Mouse (Mus musculus) hindbrain, embryonic 15.5 days (tissue): Measurements from ENCODE around the gene Bcl2l10. TPM values are rescaled to one million over a fixed set of nuclear protein-coding genes. Genes with fewer than 3 reads are reported as not detected.

Experiments used
- ATAC-seq: fragments of 200-750 bp; cut with Nextera tagmentation; 2 replicates; pipeline ENCODE4 v1.8.0; 2017; ENCODE audit warnings: low read depth, moderate number of reproducible peaks, moderate TSS enrichment; ENCODE audit not compliant: low FRiP score
- H3K27ac ChIP-seq: fragments of 300-500 bp; sonication (generic); replicated peaks from 2 replicates; pipeline ENCODE4 v1.5.1; 2015; ENCODE audit warnings: mild to moderate bottlenecking, inconsistent platforms
- H3K27me3 ChIP-seq: fragments of 300-500 bp; sonication (generic); 2 replicates; pipeline ENCODE4 v1.6.1; 2015; ENCODE audit warnings: control low read depth, inconsistent platforms
- H3K36me3 ChIP-seq: fragments of 300-500 bp; sonication (generic); 2 replicates; pipeline ENCODE4 v1.6.1; 2015; ENCODE audit warnings: control low read depth, inconsistent platforms
- H3K4me1 ChIP-seq: fragments of 300-500 bp; sonication (generic); replicated peaks from 2 replicates; pipeline ENCODE4 v1.6.1; 2015; ENCODE audit warnings: control low read depth, inconsistent platforms
- H3K4me2 ChIP-seq: fragments of 300-500 bp; sonication (generic); 2 replicates; pipeline ENCODE4 v1.6.1; 2015; ENCODE audit warnings: moderate library complexity, mild to moderate bottlenecking, inconsistent platforms
- H3K4me3 ChIP-seq: fragments of 300-500 bp; sonication (generic); 2 replicates; pipeline ENCODE4 v1.5.1; 2015; ENCODE audit warnings: mild to moderate bottlenecking, inconsistent platforms
- H3K9ac ChIP-seq: fragments of 300-500 bp; sonication (generic); 2 replicates; pipeline ENCODE4 v1.6.1; 2015; ENCODE audit warnings: inconsistent platforms
- H3K9me3 ChIP-seq: fragments of 300-500 bp; sonication (generic); 2 replicates; pipeline ENCODE4 v1.6.1; 2016; ENCODE audit warnings: control low read depth, inconsistent platforms
- WGBS: fragments of 180-500 bp; shearing (Covaris S2); methylation state at CpG from one replicate; pipeline ENCODE4 v1.1.7; 2015; 5-methylcytosine and 5-hydroxymethylcytosine counted together
- polyA plus RNA-seq: library from polyadenylated mRNA; unstranded; fragments of >200 nt; fragmentation: Nextera tagmentation; extraction: Ambion mirVana; gene quantifications from 2 replicates; pipeline ENCODE4 v1.2.1, GENCODE M21; 2015

The Bcl2l10 gene
- polyA plus RNA-seq, 1 experiment from 2014 or later, result not detected

- Histone ChIP-seq H3K4me1 (no peaks in the 10 kb centered on the region), H3K36me3 (no peaks in the 10 kb centered on the region), H3K27ac (no peak overlapping the region), H3K9ac (no peak overlapping the region), H3K9me3 (no peaks in the 10 kb centered on the region), H3K4me2 (no peak overlapping the region), H3K27me3 (no peaks in the 10 kb centered on the region), H3K4me3 (no peak overlapping the region)
- no peak for ATAC-seq
- 83% methylated on average over 2 of the region's 2 CpGs for WGBS
These were observed 31.2 kb downstream of the Bcl2l10 start for GRCm38 (mm10) chr9:75378774-75379173.

DNA sequence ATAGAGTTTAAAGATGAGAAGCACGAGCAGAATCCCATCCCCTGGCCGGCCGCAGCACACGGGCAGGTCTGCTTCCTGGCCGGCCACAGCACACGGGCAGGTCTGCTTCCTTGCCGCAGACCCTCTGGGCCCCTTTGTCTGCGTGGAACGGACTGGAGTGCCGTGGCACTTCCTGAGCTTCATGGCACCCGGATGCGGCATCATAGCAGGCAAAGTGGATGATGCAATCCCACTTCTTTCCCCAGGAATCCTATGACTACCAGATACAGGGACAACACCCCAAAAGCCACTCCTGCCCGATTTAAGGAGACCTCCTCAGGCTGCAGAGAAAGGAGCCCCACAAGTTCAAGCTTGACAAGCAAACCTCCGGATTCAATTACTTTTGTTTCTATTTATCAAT is 35.3 kb downstream of the Bcl2l10 start:
- 95% methylated on average over 14 of the region's 14 CpGs for WGBS
- ATAC-seq, result no peak
- no peak overlapping the region for H3K4me3 ChIP-seq

GRCm38 (mm10) chr9:75383785-75384184 is 36.2 kb downstream of the Bcl2l10 start:
- H3K36me3 ChIP-seq, result peaks cover 25% of the 10 kb centered on the region
- no peak overlapping the region for H3K9ac ChIP-seq
- H3K4me2 ChIP-seq, result no peak overlapping the region
- no peaks in the 10 kb centered on the region for H3K9me3 ChIP-seq
- WGBS, result 85% methylated on average over 9 of the region's 9 CpGs
- no peaks in the 10 kb centered on the region for H3K4me1 ChIP-seq
- no peak overlapping the region for H3K4me3 ChIP-seq
- no peaks in the 10 kb centered on the region for H3K27me3 ChIP-seq
- ATAC-seq, result no peak
- H3K27ac ChIP-seq, result no peak overlapping the region

More for the DNA sequence above, 35.3 kb downstream of the Bcl2l10 start:
- no peaks in the 10 kb centered on the region for H3K27me3 ChIP-seq
- no peak overlapping the region for H3K27ac ChIP-seq
- no peaks in the 10 kb centered on the region for H3K4me1 ChIP-seq
- H3K9me3 ChIP-seq, result no peaks in the 10 kb centered on the region
- H3K9ac ChIP-seq, result no peak overlapping the region
- H3K4me2 ChIP-seq, result no peak overlapping the region
- H3K36me3 ChIP-seq, result peaks cover 19% of the 10 kb centered on the region

- Histone ChIP-seq H3K27ac (no peak overlapping the region), H3K9ac (no peak overlapping the region), H3K27me3 (no peaks in the 10 kb centered on the region), H3K4me3 (no peak overlapping the region), H3K4me2 (no peak overlapping the region), H3K9me3 (no peaks in the 10 kb centered on the region), H3K36me3 (peaks cover 31% of the 10 kb centered on the region), H3K4me1 (no peaks in the 10 kb centered on the region)
- no peak for ATAC-seq
- 84% methylated on average over 3 of the region's 3 CpGs for WGBS
These were observed 36.9 kb downstream of the Bcl2l10 start for GRCm38 (mm10) chr9:75384337-75384962.

DNA sequence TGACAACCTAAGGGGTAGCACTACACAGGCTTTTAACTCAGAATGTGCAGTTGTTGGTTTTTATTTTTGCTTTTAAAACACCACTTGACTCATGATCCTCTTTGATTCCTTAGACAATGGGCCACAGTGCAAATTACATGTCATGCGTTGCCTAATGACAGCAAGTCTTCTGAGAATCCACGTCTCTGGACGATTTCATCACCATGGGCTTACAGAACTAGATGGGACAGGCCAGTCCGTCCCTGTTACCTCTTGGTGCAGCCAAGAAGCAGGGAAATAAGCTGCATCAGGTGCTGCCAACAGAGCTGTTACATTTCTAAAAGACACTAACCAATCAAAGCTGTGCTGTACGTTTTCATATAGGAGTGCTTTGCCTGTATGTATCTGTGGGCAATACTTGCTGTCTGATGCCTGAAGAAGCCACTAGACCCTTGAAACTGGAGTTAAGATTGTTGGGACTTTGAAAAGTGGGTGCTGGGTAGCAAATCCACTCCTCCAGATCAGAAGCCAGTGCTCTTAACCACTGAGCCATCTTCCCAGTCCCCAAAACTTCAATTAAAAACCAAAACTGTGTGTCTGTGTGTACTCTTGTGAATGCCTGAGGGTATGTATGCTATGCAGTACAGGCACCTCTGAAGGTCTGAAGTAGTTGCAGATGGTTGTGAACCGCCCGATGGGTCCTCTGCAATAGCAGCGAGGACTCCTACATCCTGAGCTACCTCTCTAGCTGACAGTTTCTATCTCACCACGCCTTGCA is 37.8 kb downstream of the Bcl2l10 start:
- ATAC-seq, result no peak
- Histone ChIP-seq H3K4me1 (no peaks in the 10 kb centered on the region), H3K4me2 (no peak overlapping the region), H3K9me3 (no peaks in the 10 kb centered on the region), H3K27ac (no peak overlapping the region), H3K9ac (no peak overlapping the region), H3K36me3 (peaks cover 38% of the 10 kb centered on the region), H3K27me3 (no peaks in the 10 kb centered on the region), H3K4me3 (no peak overlapping the region)
- 81% methylated on average over 9 of the region's 9 CpGs for WGBS

DNA sequence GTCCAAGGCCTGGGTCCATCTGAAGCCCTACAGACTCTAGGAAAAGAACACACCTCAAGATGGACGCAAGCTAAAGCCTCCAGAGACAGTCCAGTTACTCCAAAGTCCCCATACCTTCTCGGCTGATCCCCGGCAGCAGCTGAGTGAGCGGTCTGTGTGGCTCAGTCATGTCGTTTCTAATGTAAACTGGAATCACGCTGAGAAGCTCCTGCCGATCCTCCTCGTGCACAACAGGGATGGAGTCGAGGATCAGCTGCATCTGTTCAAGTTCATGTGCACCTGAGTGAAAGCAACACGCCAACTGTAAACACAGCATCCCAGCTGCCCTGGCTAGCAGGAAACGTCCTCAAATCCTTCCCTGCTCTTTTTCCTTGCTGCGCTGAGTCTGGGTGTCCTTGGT is 45.7 kb downstream of the Bcl2l10 start:
- Histone ChIP-seq H3K4me1 (no peaks in the 10 kb centered on the region), H3K27ac (no peak overlapping the region), H3K4me3 (no peak overlapping the region), H3K36me3 (peaks cover 74% of the 10 kb centered on the region), H3K9ac (no peak overlapping the region), H3K9me3 (no peaks in the 10 kb centered on the region), H3K27me3 (no peaks in the 10 kb centered on the region), H3K4me2 (no peak overlapping the region)
- no peak for ATAC-seq
- 77% methylated on average over 12 of the region's 12 CpGs for WGBS

- Histone ChIP-seq H3K9ac (no peak overlapping the region), H3K4me2 (no peak overlapping the region), H3K27me3 (no peaks in the 10 kb centered on the region), H3K4me3 (no peak overlapping the region), H3K9me3 (no peaks in the 10 kb centered on the region), H3K36me3 (peaks cover 51% of the 10 kb centered on the region), H3K4me1 (0 out of 2 replicates have a peak, but pooled peaks cover 3% of the 10 kb centered on the region), H3K27ac (no peak overlapping the region)
- 91% methylated on average over 6 of the region's 6 CpGs for WGBS
- ATAC-seq, result no peak
These were observed 48.4 kb downstream of the Bcl2l10 start for GRCm38 (mm10) chr9:75395971-75396370.

- H3K9ac ChIP-seq, result no peak overlapping the region
- no peak overlapping the region for H3K4me2 ChIP-seq
- no peaks in the 10 kb centered on the region for H3K9me3 ChIP-seq
- H3K27me3 ChIP-seq, result no peaks in the 10 kb centered on the region
- H3K36me3 ChIP-seq, result peaks cover 26% of the 10 kb centered on the region
- no peak overlapping the region for H3K27ac ChIP-seq
- 93% methylated on average over 4 of the region's 4 CpGs for WGBS
- H3K4me1 ChIP-seq, result peaks cover 21% of the 10 kb centered on the region
- no peak; the same call in 1 of the 2 replicates for ATAC-seq
- no peak overlapping the region for H3K4me3 ChIP-seq
These were observed 51.5 kb downstream of the Bcl2l10 start for GRCm38 (mm10) chr9:75399069-75399468.

DNA sequence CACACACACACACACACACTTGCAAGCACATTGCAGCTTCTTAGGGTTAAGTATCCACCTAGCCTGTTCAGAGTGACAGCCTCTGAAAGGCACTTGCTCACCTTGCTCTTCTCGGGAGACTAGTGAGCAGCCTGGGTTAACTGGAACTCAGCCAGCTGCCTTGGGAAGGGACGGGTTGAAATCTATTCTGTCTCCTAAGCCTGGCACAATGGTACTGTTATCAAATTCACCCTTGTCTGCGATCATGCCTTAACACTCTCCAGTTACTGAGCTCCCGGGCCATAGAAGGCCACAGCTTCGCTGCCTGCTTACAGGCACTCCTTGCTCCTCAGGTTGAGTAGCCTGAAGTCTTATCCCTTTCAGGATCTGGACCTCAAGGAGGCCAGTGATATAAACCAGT is 53.1 kb downstream of the Bcl2l10 start:
- H3K9me3 ChIP-seq, result no peaks in the 10 kb centered on the region
- H3K36me3 ChIP-seq, result peaks cover 17% of the 10 kb centered on the region
- 70% methylated on average over 5 of the region's 5 CpGs for WGBS
- H3K4me2 ChIP-seq, result no peak overlapping the region
- ATAC-seq, result no peak
- H3K9ac ChIP-seq, result no peak overlapping the region
- H3K27me3 ChIP-seq, result no peaks in the 10 kb centered on the region
- peaks cover 26% of the 10 kb centered on the region for H3K4me1 ChIP-seq
- H3K4me3 ChIP-seq, result no peak overlapping the region
- no peak overlapping the region for H3K27ac ChIP-seq

Other genes starting within 250 kb of the Bcl2l10 start
- gene Myo5c, start 115.7 kb upstream of the Bcl2l10 start, polyA plus RNA-seq, result 0.28 and 0.54 TPM in 2 replicates
- gene Gnb5, start 41.5 kb upstream of the Bcl2l10 start, polyA plus RNA-seq, result 81.3 and 83.9 TPM in 2 replicates
- gene Mapk6, start 62.2 kb downstream of the Bcl2l10 start, polyA plus RNA-seq, result 151 and 154 TPM in 2 replicates
- gene Leo1, start 93.8 kb downstream of the Bcl2l10 start, polyA plus RNA-seq, result 39.8 and 46.4 TPM in 2 replicates
- gene Tmod3, start 211.9 kb downstream of the Bcl2l10 start, polyA plus RNA-seq, result 80.8 and 84.5 TPM in 2 replicates